Mouse (Mus musculus): ENCODE measurements around the gene Arap1.

Gene Arap1

GRCm38 (mm10) chr7:101385866-101386452, 38.1 kb downstream of the Arap1 start:
- CTCF ChIA-PET: interaction anchor here (0.5 kb wide), 1 partner anchor 316 kb away, joined by 3 read pairs; no protein-coding TSS in a partner anchor

DNA sequence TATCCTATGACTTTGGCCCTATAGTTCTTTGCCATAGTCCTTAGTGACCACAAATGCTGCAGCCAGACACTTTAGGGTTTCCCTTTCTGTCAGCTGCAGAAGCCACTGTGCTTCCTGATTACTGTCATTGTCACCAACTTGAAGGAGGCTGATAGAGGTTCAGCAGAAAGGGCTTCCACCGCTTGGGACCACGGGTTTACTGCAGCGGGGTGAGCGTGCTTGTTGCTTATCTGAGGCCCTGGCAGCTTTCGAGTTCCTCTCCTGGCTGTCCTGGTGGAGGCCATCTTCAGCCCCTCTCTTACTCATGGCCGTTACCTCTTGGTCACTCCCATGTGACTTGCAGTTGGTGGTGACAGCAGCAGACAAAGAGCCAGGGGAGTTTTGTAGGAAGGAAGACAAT, 41.4 kb downstream of the Arap1 start:
- CTCF ChIA-PET: no interaction called here

DNA sequence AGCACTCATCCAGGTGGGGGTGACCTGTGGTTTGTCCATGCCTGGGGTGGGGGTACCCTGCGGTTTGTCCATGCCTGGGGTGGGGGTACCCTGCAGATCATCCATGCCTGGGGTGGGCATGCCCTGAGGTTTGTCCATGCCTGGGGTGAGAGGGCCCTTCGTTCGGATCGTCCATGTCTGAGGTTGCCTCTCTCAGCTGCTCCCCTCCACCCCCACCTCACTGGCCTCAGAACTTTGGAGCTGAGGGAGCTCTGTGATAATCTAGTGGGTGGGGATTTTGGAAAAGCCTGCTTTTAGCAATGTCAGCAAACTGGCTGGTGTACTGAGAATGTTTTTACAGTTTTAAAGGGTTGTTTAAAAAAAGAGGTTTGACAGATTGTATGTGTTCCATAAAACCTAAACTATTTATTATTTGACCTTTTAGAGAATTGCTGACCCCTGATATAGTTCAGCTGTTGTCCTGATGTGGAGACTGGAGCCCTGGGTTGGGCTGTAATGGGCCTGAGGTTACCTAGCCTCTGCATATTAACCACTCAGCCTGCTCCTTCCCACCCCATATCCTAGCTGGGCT, 44.1 kb downstream of the Arap1 start:
- CTCF ChIA-PET: no interaction called here

DNA sequence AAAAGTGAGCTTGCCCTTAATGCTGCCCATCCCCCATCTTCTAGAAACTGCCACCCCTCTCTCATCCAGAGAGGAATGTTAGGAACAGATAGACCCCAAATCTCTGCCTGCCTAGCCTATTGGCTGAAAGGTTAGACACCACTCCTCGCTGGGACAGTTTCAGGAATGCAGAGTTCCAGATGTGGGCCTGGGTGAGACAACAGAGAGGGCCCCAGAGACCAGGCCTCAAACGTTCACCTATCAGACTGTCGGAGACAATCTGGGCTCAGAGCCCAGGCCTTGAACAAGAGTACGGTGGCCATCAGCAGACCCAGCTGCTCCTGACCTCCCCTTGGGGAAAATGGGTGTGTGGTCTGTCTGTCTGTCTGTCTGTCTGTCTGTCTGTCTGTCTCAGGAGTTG, 45.1 kb downstream of the Arap1 start:
- CTCF ChIA-PET: no interaction called here

DNA sequence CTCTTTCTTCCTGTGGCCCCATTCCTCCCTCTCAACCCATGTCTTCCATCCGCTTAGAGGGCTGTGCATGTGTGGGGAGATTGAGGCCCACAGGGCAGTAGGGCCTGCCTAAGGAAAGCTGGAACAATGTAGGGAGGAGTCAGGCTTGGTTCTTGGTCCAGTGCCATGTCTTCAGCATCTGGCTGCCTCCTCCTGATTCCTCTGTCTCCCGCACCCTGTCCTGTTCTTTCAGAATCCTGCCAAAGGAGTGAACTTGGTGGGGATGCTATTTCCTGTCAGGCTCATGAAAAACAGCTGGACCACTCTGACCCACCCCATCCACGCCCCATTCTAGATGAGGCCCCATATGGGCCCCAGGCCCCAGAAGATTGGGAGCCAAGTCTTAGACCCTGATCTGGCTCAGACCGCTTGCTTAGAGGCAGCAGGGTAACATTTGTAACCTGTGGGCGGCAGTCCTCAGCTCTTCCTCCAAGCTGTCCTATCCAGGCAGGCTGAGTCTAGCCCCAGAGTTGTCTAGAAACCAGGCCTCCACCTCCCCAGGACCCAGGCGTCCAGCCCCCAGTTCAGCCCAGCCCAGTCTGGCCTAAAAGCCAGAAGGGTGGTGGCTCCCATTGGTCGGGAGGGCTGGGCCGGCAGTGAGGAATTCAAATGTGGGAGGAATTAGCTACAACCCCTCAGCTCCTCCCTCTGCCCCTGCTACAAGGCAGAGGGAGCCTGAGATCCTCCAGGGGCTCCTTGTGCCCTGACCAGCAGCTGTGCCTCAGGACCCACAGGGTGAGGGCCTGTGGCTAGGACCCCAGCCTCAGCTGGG, 46.0 kb downstream of the Arap1 start:
- CTCF ChIA-PET: no interaction called here

- CTCF ChIA-PET: no interaction called here
Observed at GRCm38 (mm10) chr7:101394569-101394968, 46.7 kb downstream of the Arap1 start.

- CTCF ChIA-PET: no interaction called here
Observed at GRCm38 (mm10) chr7:101395471-101395870, 47.6 kb downstream of the Arap1 start.

DNA sequence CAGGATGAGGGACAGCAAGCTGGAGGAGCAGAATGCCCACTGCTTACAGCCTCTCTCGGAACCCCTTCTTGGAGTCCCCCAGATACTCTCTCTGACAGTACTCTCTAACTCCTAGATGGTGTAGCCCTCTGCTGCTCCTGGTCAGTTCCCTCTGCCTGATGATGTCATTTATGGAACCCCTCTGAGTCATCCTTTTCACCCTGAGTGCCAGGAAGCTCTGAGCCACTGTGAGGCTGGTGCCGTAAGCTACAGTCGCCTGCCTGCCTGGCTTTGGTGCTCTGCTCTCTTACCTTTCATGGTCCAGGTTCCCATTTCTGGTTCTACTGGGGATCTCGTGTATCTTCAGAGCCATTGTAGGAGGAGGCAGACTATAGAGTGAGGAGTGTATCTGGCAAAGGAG, 49.3 kb downstream of the Arap1 start:
- CTCF ChIA-PET: interaction anchor here (0.7 kb wide), 1 partner anchor 105 kb away, joined by 8 read pairs; no protein-coding TSS in a partner anchor

- CTCF ChIA-PET: no interaction called here
Observed at GRCm38 (mm10) chr7:101401510-101401909, 53.6 kb downstream of the Arap1 start.

DNA sequence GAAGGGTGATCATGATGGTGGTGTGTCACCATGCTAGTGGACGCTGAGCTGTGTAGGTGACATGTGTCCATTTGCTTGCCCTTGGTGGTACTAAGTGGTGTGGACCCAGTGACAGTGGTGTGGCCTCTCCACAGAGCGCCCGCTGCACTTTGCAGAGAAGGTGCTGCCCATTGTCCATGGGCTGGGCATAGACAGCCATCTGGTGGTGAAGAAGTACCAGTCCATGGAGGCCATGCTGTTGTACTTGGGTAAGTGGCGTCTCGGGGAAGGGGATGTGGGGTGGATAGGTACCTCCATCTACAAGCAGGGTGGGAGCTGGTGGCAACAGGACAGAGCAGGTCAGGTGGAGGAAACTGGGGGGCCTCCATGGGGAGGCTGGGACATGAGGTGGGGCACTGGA, 56.0 kb downstream of the Arap1 start:
- CTCF ChIA-PET: interaction anchor here (1.1 kb wide), 1 partner anchor 9 kb away, joined by 3 read pairs; no protein-coding TSS in a partner anchor

DNA sequence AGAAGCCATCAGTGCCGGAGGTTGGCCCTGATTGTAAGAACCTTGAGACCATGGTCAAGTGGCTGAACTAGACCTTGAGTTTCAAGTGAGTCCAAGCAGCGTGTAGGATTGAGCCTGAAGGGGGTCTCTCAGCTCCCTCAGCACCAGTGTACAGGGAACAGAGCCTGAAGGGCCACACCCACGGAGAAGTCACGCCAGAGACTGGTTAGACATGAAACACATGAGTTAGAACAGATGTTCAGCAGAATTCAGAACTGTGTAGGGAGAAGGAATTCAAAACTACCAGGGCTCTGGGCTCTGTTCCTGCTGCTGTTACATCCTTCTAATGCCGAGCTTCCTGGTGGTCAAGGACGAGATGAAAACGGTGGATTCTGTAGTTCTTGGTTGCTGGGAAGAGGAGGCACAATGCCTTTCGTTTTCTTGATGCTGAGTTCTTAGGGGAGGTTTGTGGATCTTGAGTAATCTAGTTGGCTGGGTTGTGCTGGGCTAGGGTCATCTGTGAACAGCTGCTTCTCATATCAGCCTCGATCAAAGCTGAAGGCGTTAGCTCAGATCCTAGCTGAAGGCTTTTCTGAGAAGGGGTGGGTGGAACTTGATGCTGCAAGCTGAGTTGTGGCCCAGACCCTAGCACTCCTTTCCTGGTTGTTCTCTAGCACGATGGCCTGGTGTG, 62.5 kb downstream of the Arap1 start, which contains the start of gene Gm45837:
Gene Gm45837 (plus strand): TSS at position 620 of the 670 bp plus-strand sequence.
- CTCF ChIA-PET: no interaction called here

DNA sequence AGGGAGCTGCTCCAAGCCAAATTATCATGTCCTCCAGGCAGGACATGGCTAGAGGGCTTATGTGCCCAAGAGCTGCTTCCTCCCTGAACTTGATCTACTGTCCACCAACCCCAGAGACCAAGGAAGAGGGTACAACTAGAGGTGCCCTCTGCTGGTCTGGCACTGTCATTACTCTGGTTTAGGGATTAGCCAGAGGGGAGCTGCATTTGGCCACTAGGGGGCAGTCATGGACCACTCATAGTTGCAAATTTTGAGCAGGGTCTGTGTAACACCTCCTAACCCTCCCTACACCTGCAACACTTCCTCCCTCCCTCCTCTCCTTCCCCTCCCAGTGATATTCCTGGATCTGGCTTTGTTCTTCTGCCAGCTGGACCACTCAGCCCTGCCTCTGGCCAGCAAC, 64.9 kb downstream of the Arap1 start:
- CTCF ChIA-PET: interaction anchor here (0.6 to 1.1 kb wide), 5 partner anchors 10 to 112 kb away, joined by 3 read pairs; no protein-coding TSS in a partner anchor

- CTCF ChIA-PET: no interaction called here
Observed at GRCm38 (mm10) chr7:101414209-101414608, 66.3 kb downstream of the Arap1 start.

GRCm38 (mm10) chr7:101414661-101415511, 67.0 kb downstream of the Arap1 start:
- CTCF ChIA-PET: no interaction called here

GRCm38 (mm10) chr7:101415512-101416100, 67.7 kb downstream of the Arap1 start:
- CTCF ChIA-PET: no interaction called here

- CTCF ChIA-PET: no interaction called here
Observed at GRCm38 (mm10) chr7:101416391-101416790, 68.5 kb downstream of the Arap1 start.

- CTCF ChIA-PET: no interaction called here
Observed at GRCm38 (mm10) chr7:101419013-101419770, 71.3 kb downstream of the Arap1 start.

DNA sequence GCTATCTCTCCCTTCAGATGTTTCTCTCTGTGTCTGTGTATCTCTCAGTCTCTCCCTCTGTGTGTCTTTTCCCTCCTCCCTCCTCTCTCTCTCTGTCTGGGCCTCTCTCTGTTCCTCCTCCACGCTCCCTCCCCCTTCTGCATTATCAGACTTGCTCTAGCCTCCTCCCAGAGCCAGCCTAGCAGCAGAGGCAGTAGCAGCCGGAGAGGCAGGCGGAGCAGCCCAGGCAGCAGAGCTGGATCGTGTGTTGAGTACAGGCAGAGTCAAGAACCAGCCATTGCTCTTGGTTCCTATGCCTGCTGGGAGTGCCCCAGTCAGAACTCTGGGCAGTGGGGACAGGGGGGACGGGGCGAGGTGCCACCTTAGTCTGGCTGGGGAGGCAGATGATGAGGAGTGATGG, 73.7 kb downstream of the Arap1 start, which contains the start of gene Pde2a:
Gene Pde2a (plus strand): TSS at position 163 of the 400 bp plus-strand sequence.
- CTCF ChIA-PET: no interaction called here

DNA sequence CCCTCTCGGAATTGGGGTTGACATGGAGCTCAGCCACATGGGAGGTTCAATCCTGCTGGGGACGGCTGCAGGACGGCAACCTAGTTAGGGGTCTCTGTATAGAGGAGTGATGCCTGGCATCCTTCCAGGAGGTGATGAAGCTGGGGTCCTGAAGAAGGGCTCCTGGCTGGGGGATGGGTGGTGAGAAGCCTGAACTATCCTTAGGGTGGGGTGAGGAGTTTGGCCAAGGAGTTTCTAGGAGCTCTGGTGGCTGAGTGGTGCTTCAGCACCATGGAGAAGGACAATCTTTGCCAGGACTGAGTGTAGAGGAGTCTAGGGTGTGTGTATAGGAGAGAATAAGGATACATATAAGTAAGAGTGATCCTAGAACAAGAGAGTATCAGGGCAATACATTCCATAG, 74.2 kb downstream of the Arap1 start:
- CTCF ChIA-PET: no interaction called here

GRCm38 (mm10) chr7:101422646-101423045, 74.8 kb downstream of the Arap1 start:
- CTCF ChIA-PET: no interaction called here

Measured in spleen, embryonic (tissue).